Mouse (Mus musculus): ENCODE measurements around the gene Parg. TPM values are rescaled to one million over a fixed set of nuclear protein-coding genes. Genes with fewer than 3 reads are reported as not detected.

The Parg gene
- polyA plus RNA-seq, 1 experiment from 2014 or later, result 47.1 TPM

- 80% methylated on average over 6 of the region's 6 CpGs for WGBS
Measured at GRCm38 (mm10) chr14:32249616-32250015, 47.9 kb downstream of the Parg start.

DNA sequence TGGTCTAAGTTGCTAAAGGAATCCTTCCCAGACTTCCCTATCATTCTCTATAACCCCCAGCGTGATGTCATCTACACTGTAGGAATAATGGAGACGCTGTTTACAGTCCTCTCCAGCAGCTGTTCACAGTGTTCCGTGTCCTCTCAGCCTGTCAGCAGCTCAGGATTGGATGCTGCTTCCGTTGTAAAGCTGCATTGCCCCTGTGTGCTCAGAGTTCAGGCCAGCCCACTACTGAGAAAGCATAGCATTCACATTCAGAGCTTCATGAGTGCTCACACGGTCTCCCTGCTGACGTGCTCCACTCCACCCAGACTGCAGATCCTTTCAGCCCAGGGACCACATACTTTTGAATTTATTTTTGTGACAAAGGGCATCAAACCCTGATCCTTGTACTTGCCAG lies 59.1 kb downstream of the Parg start:
- Histone ChIP-seq H3K27me3 (ENCODE audit: control insufficient read depth, insufficient read depth, low read length) (no peaks in the 10 kb centered on the region), H3K4me3 (ENCODE audit: low read depth, low read length) (no peak overlapping the region), H3K4me1 (ENCODE audit: control insufficient read depth, insufficient read depth, low read length) (no peaks in the 10 kb centered on the region), H3K36me3 (ENCODE audit: control insufficient read depth, insufficient read depth, low read length) (peaks cover 12% of the 10 kb centered on the region; the same call in 1 of the 2 replicates), H3K9ac (replicated peaks; ENCODE audit: low read depth, low read length) (no peak overlapping the region), H3K27ac (ENCODE audit: low read length) (no peak overlapping the region), H3K9me3 (ENCODE audit: control insufficient read depth, low read depth, low read length) (no peaks in the 10 kb centered on the region), H3K4me2 (replicated peaks; ENCODE audit: low read depth, low read length) (no peak overlapping the region)
- 68% methylated on average over 6 of the region's 6 CpGs for WGBS
- no peak for ATAC-seq (ENCODE audit: insufficient number of reproducible peaks, insufficient read depth, low FRiP score, low read depth)

More at GRCm38 (mm10) chr14:32249616-32250015, 47.9 kb downstream of the Parg start:
- Histone ChIP-seq H3K27ac (ENCODE audit: low read length) (no peak overlapping the region), H3K4me1 (ENCODE audit: control insufficient read depth, insufficient read depth, low read length) (no peaks in the 10 kb centered on the region; the same call in 1 of the 2 replicates), H3K27me3 (ENCODE audit: control insufficient read depth, insufficient read depth, low read length) (no peaks in the 10 kb centered on the region), H3K4me2 (replicated peaks; ENCODE audit: low read depth, low read length) (no peak overlapping the region), H3K9me3 (ENCODE audit: control insufficient read depth, low read depth, low read length) (no peaks in the 10 kb centered on the region), H3K36me3 (ENCODE audit: control insufficient read depth, insufficient read depth, low read length) (peaks cover 10% of the 10 kb centered on the region; the same call in 1 of the 2 replicates), H3K9ac (replicated peaks; ENCODE audit: low read depth, low read length) (no peak overlapping the region), H3K4me3 (ENCODE audit: low read depth, low read length) (no peak overlapping the region)
- ATAC-seq (ENCODE audit: insufficient number of reproducible peaks, insufficient read depth, low FRiP score, low read depth), result no peak

- ATAC-seq (ENCODE audit: insufficient number of reproducible peaks, insufficient read depth, low FRiP score, low read depth), result no peak
- Histone ChIP-seq H3K9me3 (ENCODE audit: control insufficient read depth, low read depth, low read length) (no peaks in the 10 kb centered on the region), H3K4me3 (ENCODE audit: low read depth, low read length) (no peak overlapping the region), H3K4me1 (ENCODE audit: control insufficient read depth, insufficient read depth, low read length) (no peaks in the 10 kb centered on the region), H3K4me2 (replicated peaks; ENCODE audit: low read depth, low read length) (no peak overlapping the region), H3K27ac (ENCODE audit: low read length) (no peak overlapping the region), H3K27me3 (ENCODE audit: control insufficient read depth, insufficient read depth, low read length) (no peaks in the 10 kb centered on the region), H3K9ac (replicated peaks; ENCODE audit: low read depth, low read length) (no peak overlapping the region), H3K36me3 (ENCODE audit: control insufficient read depth, insufficient read depth, low read length) (peaks cover 12% of the 10 kb centered on the region; the same call in 1 of the 2 replicates)
- WGBS, result 67% methylated on average over 2 of the region's 2 CpGs
Measured at GRCm38 (mm10) chr14:32261741-32262140, 60.0 kb downstream of the Parg start.

DNA sequence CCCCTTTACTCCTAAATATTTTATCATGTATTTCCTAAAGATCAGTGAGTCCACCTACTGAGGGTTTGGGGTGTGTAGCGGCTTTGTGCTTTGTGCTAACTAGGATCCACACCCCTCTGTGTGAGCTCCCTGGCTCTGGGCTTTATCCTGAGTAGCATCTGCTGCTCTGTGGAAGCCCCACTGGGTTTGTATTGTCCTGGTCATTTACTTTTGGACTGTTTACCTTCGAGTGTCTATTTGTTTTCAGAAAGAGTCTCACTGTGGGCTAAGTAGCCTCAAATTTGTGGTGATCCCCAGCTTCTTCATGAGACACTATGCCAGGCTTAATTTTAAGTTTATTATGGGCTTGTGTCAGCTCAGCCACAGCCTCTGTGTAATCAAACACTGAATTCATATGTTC lies 67.2 kb downstream of the Parg start:
- H3K4me1 ChIP-seq (ENCODE audit: control insufficient read depth, insufficient read depth, low read length), result no peaks in the 10 kb centered on the region
- H3K9ac ChIP-seq (replicated peaks; ENCODE audit: low read depth, low read length), result no peak overlapping the region
- H3K27me3 ChIP-seq (ENCODE audit: control insufficient read depth, insufficient read depth, low read length), result no peaks in the 10 kb centered on the region
- H3K4me2 ChIP-seq (replicated peaks; ENCODE audit: low read depth, low read length), result no peak overlapping the region
- 60% methylated on average over 2 of the region's 2 CpGs for WGBS
- peaks cover 10% of the 10 kb centered on the region for H3K36me3 ChIP-seq (ENCODE audit: control insufficient read depth, insufficient read depth, low read length)
- no peaks in the 10 kb centered on the region for H3K9me3 ChIP-seq (ENCODE audit: control insufficient read depth, low read depth, low read length)
- no peak overlapping the region for H3K4me3 ChIP-seq (ENCODE audit: low read depth, low read length)
- H3K27ac ChIP-seq (ENCODE audit: low read length), result no peak overlapping the region
- no peak for ATAC-seq (ENCODE audit: insufficient number of reproducible peaks, insufficient read depth, low FRiP score, low read depth)

DNA sequence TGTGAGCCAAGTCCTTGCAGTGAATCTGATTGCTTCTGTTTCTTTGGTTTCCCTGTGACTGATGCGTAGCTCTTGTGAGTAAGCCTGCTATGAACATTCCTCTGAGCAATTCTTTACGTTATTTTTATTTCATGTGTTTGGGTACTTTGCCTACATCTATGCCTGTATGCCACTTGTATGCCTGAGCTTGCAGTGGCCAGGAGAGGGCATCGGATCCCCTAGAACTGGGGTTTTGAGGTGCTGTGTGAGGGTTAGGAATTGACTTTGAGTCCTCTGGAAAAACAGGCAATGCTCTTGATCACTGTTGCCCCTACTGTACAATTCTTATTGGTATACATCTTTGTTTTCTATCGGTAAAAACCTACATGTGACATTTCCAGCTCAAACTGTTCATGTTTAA lies 67.8 kb downstream of the Parg start:
- H3K27ac ChIP-seq (ENCODE audit: low read length), result no peak overlapping the region
- no peaks in the 10 kb centered on the region for H3K27me3 ChIP-seq (ENCODE audit: control insufficient read depth, insufficient read depth, low read length)
- H3K9me3 ChIP-seq (ENCODE audit: control insufficient read depth, low read depth, low read length), result no peaks in the 10 kb centered on the region
- no peaks in the 10 kb centered on the region for H3K4me1 ChIP-seq (ENCODE audit: control insufficient read depth, insufficient read depth, low read length)
- no peak overlapping the region for H3K4me2 ChIP-seq (replicated peaks; ENCODE audit: low read depth, low read length)
- no peak overlapping the region for H3K4me3 ChIP-seq (ENCODE audit: low read depth, low read length)
- ATAC-seq (ENCODE audit: insufficient number of reproducible peaks, insufficient read depth, low FRiP score, low read depth), result no peak
- WGBS, result 88% methylated on average over 4 of the region's 4 CpGs
- H3K36me3 ChIP-seq (ENCODE audit: control insufficient read depth, insufficient read depth, low read length), result peaks cover 8% of the 10 kb centered on the region
- no peak overlapping the region for H3K9ac ChIP-seq (replicated peaks; ENCODE audit: low read depth, low read length)

- H3K27ac ChIP-seq (ENCODE audit: low read length), result no peak overlapping the region
- no peak overlapping the region for H3K4me3 ChIP-seq (ENCODE audit: low read depth, low read length)
- H3K27me3 ChIP-seq (ENCODE audit: control insufficient read depth, insufficient read depth, low read length), result no peaks in the 10 kb centered on the region
- ATAC-seq (ENCODE audit: insufficient number of reproducible peaks, insufficient read depth, low FRiP score, low read depth), result no peak
- no peak overlapping the region for H3K4me2 ChIP-seq (replicated peaks; ENCODE audit: low read depth, low read length)
- H3K9me3 ChIP-seq (ENCODE audit: control insufficient read depth, low read depth, low read length), result no peaks in the 10 kb centered on the region
- H3K4me1 ChIP-seq (ENCODE audit: control insufficient read depth, insufficient read depth, low read length), result no peaks in the 10 kb centered on the region
- 73% methylated on average over 12 of the region's 12 CpGs for WGBS
- H3K36me3 ChIP-seq (ENCODE audit: control insufficient read depth, insufficient read depth, low read length), result peaks cover 8% of the 10 kb centered on the region; the same call in 1 of the 2 replicates
- H3K9ac ChIP-seq (replicated peaks; ENCODE audit: low read depth, low read length), result no peak overlapping the region
Measured at GRCm38 (mm10) chr14:32301622-32302021, 99.9 kb downstream of the Parg start.

DNA sequence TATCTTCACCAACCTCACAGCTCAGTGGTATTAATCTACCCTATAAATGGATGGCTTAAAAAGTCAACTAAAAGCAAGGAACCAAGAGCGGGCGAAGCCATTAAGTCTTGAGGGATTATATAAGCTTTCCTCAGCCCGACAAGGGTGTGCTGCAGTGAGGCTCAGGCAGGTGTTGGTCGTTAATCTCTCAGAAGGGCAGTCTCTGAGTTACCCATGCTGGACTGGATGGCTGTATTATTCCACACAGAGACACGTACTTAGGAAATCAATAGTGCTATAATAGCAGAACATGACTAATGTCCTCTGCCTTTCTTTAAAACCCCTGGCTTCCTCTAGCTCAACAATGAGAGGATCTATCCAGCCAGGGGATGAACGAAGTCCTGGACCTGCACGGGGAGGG lies 100.7 kb downstream of the Parg start:
- WGBS, result 55% methylated on average over 7 of the region's 7 CpGs
- no peak overlapping the region for H3K27ac ChIP-seq (ENCODE audit: low read length)
- no peak overlapping the region for H3K4me2 ChIP-seq (replicated peaks; ENCODE audit: low read depth, low read length)
- no peak overlapping the region for H3K9ac ChIP-seq (replicated peaks; ENCODE audit: low read depth, low read length)
- peaks cover 7% of the 10 kb centered on the region; the same call in 1 of the 2 replicates for H3K36me3 ChIP-seq (ENCODE audit: control insufficient read depth, insufficient read depth, low read length)
- H3K9me3 ChIP-seq (ENCODE audit: control insufficient read depth, low read depth, low read length), result no peaks in the 10 kb centered on the region
- no peak for ATAC-seq (ENCODE audit: insufficient number of reproducible peaks, insufficient read depth, low FRiP score, low read depth)
- H3K27me3 ChIP-seq (ENCODE audit: control insufficient read depth, insufficient read depth, low read length), result no peaks in the 10 kb centered on the region
- no peaks in the 10 kb centered on the region for H3K4me1 ChIP-seq (ENCODE audit: control insufficient read depth, insufficient read depth, low read length)
- no peak overlapping the region for H3K4me3 ChIP-seq (ENCODE audit: low read depth, low read length)

- Histone ChIP-seq H3K4me2 (replicated peaks; ENCODE audit: low read depth, low read length) (no peak overlapping the region), H3K9me3 (ENCODE audit: control insufficient read depth, low read depth, low read length) (no peaks in the 10 kb centered on the region), H3K9ac (replicated peaks; ENCODE audit: low read depth, low read length) (no peak overlapping the region), H3K4me1 (ENCODE audit: control insufficient read depth, insufficient read depth, low read length) (no peaks in the 10 kb centered on the region), H3K36me3 (ENCODE audit: control insufficient read depth, insufficient read depth, low read length) (no peaks in the 10 kb centered on the region), H3K27ac (ENCODE audit: low read length) (no peak overlapping the region), H3K4me3 (ENCODE audit: low read depth, low read length) (no peak overlapping the region), H3K27me3 (ENCODE audit: control insufficient read depth, insufficient read depth, low read length) (no peaks in the 10 kb centered on the region)
- ATAC-seq (ENCODE audit: insufficient number of reproducible peaks, insufficient read depth, low FRiP score, low read depth), result no peak
- 84% methylated on average over 8 of the region's 8 CpGs for WGBS
Measured at GRCm38 (mm10) chr14:32304921-32305320, 103.2 kb downstream of the Parg start.

DNA sequence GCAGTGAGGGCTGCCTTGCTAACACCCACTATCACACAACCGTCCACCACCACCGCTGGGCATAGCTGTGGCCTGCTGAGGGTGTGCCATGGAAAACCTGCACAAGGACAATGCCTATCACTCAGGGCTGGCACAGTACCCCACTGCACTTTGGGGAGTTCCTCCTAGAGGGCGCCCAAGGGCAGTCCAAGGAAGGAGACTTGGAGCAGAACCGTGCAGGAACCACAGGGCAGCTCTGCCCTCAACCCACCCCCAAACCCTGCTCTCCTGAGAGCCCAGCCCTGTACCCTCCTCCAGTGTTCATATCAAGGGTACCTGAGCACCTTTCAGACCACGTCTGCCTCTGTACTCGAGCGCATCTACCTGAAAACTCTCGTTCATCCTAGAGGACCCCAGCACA lies 108.1 kb downstream of the Parg start:
- Histone ChIP-seq H3K4me3 (ENCODE audit: low read depth, low read length) (no peak overlapping the region), H3K9ac (replicated peaks; ENCODE audit: low read depth, low read length) (no peak overlapping the region), H3K36me3 (ENCODE audit: control insufficient read depth, insufficient read depth, low read length) (no peaks in the 10 kb centered on the region), H3K4me1 (ENCODE audit: control insufficient read depth, insufficient read depth, low read length) (no peaks in the 10 kb centered on the region), H3K4me2 (replicated peaks; ENCODE audit: low read depth, low read length) (no peak overlapping the region), H3K27ac (ENCODE audit: low read length) (no peak overlapping the region), H3K9me3 (ENCODE audit: control insufficient read depth, low read depth, low read length) (no peaks in the 10 kb centered on the region), H3K27me3 (ENCODE audit: control insufficient read depth, insufficient read depth, low read length) (no peaks in the 10 kb centered on the region)
- 43% methylated on average over 8 of the region's 8 CpGs for WGBS
- 0 out of 2 replicates have a peak, but pooled peaks have one; percentile 42 for ATAC-seq (ENCODE audit: insufficient number of reproducible peaks, insufficient read depth, low FRiP score, low read depth)
